Mouse (Mus musculus) ES-Bruce4 (cell line): ENCODE measurements around the gene Nupr1.

Source experiments
- CTCF ChIP-seq: IDR thresholded peaks from one replicate; pipeline ENCODE4 v1.8.1; 2011; ENCODE audit warnings: low read depth, low read length
- EP300 ChIP-seq: IDR thresholded peaks from 2 replicates; pipeline ENCODE4 v1.6.1; 2011; ENCODE audit warnings: low read depth, low read length; ENCODE audit not compliant: insufficient read depth
- POLR2A ChIP-seq: IDR thresholded peaks from one replicate; pipeline ENCODE4 v1.8.1; 2011; ENCODE audit warnings: low read length; ENCODE audit not compliant: insufficient read depth

DNA sequence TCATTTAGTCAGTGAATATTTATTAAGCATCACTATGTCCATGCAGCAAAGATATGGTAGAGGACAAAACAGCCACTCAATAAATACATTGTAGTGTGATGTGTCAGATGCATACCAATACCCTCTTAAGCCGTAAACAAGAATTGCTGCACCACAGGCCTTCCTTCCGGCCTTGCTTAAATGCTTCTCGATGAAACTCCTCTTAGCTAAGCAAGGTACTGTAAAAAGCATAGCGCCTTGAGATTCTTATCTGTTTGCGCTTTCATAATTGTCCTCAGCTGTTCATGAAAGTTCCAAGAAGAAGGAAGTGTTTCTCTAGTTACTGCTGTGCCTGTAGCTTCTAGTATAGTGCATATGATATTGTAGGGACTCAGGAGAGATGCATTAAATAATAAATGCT, 24.1 kb downstream of the Nupr1 start:
- TF ChIP-seq EP300 (no peak), CTCF (no peak), POLR2A (no peak)
